Mouse (Mus musculus): ENCODE results near the gene Oprd1. TPM values are rescaled to one million over a fixed set of nuclear protein-coding genes. Genes with fewer than 3 reads are reported as not detected.
A peak's percentile ranks its signal among the peaks of the same experiment; 100 is the strongest.

Oprd1 gene
- polyA plus RNA-seq, 1 experiment from 2014 or later: 0.19 TPM

DNA sequence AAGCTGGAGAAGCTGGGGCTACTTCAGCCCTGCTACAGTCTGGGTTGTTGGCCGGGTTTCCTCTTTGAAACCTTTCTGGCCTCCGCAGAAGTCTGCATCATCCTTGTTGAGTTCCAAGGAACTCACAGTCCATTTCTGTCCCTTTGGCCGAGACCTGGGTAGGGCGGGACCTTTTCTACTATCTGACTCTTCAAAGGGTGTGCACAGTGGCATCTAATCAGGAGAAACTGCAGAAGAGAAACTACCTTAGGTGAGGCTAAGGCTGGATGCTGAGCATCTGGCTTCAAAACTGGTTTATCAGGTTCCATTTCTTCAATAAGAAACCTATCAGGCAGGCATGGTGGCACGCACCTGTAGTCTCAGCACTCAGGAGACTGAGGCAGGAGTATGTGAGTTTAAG lies 79.7 kb downstream of the Oprd1 start:
- no peak overlapping the region for H3K4me2 ChIP-seq (ENCODE audit: low read depth, low read length)
- no peaks in the 10 kb centered on the region for H3K9me3 ChIP-seq (ENCODE audit: control insufficient read depth, low read length)
- DNase-seq (ENCODE audit: low spot score) (peak; percentile 51), ATAC-seq (ENCODE audit: low read depth) (no peak)
- H3K27ac ChIP-seq (replicated peaks; ENCODE audit: low read depth, low read length): no peak overlapping the region
- no peaks in the 10 kb centered on the region for H3K36me3 ChIP-seq (ENCODE audit: control insufficient read depth, insufficient read depth, low read length)
- 82% methylated on average over 5 of the region's 5 CpGs for WGBS
- no peak overlapping the region for H3K9ac ChIP-seq (ENCODE audit: low read depth, low read length)
- H3K27me3 ChIP-seq (replicated peaks; ENCODE audit: control insufficient read depth, insufficient read depth, low read length): no peaks in the 10 kb centered on the region
- peaks cover 13% of the 10 kb centered on the region for H3K4me1 ChIP-seq (ENCODE audit: control insufficient read depth, insufficient read depth, low read length)
- no peak overlapping the region for H3K4me3 ChIP-seq (ENCODE audit: low read depth, low read length)

DNA sequence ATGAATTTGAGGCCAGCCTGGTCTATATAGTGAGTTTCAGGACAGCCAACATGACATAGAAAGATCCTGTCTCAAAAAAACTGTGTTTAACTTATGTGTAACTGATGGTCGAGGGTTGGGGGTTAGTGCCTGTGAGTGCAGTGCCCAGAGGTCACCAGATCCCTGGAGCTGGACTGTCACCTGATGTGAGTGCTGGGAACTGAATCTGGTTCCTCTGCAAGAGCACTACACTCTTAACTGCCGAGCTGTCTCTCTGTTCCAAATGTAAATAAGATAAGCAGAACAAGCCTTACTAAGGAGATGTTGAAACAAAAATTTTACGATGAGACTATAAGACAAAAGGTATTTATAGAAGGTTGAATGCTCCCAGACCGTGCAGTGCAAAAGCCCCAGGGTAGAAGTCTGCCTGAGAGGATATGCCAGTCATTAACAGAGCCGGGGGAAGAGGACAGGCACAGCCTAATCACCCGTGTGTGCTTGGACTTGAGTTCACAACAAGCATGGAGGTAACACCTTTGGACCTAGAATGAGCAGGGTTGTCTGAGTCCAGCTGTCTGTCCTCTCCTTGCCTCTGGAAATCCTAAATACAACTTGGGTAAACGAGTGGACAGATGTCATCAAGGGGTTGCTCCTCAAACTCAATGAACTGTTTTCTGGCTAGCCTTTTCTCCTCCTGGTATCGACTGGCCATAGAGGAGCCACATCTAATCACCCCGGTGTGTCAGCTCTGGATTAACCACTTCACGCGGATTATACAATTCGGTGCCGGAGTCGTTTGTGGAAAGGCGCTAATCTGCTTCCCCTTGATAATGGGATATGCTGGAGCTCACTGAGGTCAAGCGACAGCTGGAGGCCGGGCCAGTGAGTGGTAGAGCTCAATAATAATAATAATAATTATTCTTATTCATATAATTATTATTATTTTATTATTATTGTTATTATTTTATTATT lies 81.1 kb downstream of the Oprd1 start:
- Histone ChIP-seq H3K9me3 (ENCODE audit: control insufficient read depth, low read length) (no peaks in the 10 kb centered on the region), H3K9ac (ENCODE audit: low read depth, low read length) (no peak overlapping the region), H3K27ac (replicated peaks; ENCODE audit: low read depth, low read length) (0 out of 2 replicates have a peak overlapping the region, but pooled peaks have one; percentile 2), H3K4me3 (ENCODE audit: low read depth, low read length) (no peak overlapping the region), H3K27me3 (replicated peaks; ENCODE audit: control insufficient read depth, insufficient read depth, low read length) (no peaks in the 10 kb centered on the region), H3K36me3 (ENCODE audit: control insufficient read depth, insufficient read depth, low read length) (no peaks in the 10 kb centered on the region), H3K4me2 (ENCODE audit: low read depth, low read length) (no peak overlapping the region), H3K4me1 (ENCODE audit: control insufficient read depth, insufficient read depth, low read length) (peaks cover 13% of the 10 kb centered on the region)
- ATAC-seq (ENCODE audit: low read depth) (no peak), DNase-seq (ENCODE audit: low spot score) (no peak)
- 69% methylated on average over 17 of the region's 17 CpGs for WGBS

DNA sequence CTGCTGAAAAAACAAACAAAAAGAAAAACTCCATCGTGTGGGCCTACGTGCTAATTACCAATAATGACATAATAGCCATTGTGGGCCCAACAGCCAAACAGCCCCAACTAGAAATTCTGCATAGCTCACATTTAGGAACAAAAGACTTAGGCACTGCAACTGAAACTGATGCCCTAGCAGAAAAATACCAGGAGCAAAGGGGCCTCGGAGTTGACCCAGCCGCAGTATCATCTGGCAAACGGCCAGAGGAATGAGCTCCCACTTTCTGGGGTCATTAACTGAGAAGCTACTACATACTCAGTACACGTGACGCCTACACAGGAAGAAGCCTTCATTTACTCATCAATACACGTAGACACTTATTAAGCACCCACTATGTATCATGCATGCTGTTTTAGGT lies 82.0 kb downstream of the Oprd1 start:
- Histone ChIP-seq H3K9me3 (ENCODE audit: control insufficient read depth, low read length) (no peaks in the 10 kb centered on the region), H3K4me2 (ENCODE audit: low read depth, low read length) (no peak overlapping the region), H3K36me3 (ENCODE audit: control insufficient read depth, insufficient read depth, low read length) (no peaks in the 10 kb centered on the region), H3K27me3 (replicated peaks; ENCODE audit: control insufficient read depth, insufficient read depth, low read length) (no peaks in the 10 kb centered on the region), H3K4me1 (ENCODE audit: control insufficient read depth, insufficient read depth, low read length) (peaks cover 13% of the 10 kb centered on the region), H3K4me3 (ENCODE audit: low read depth, low read length) (no peak overlapping the region), H3K27ac (replicated peaks; ENCODE audit: low read depth, low read length) (0 out of 2 replicates have a peak overlapping the region, but pooled peaks have one; percentile 2), H3K9ac (ENCODE audit: low read depth, low read length) (no peak overlapping the region)
- WGBS: 50% methylated on average over 8 of the region's 8 CpGs
- ATAC-seq (ENCODE audit: low read depth) (peak; percentile 23; the same call in 1 of the 2 replicates), DNase-seq (ENCODE audit: low spot score) (peak; percentile 58)

Other genes starting within 250 kb of the Oprd1 start
- 6.6 and 6.9 TPM in 2 replicates for gene Tmem200b, start 222.7 kb downstream of the Oprd1 start, polyA plus RNA-seq (2014; fragmentation: Nextera tagmentation; extraction: Ambion mirVana)
- gene Gm10300, start 69.8 kb downstream of the Oprd1 start, polyA plus RNA-seq (2014; fragmentation: Nextera tagmentation; extraction: Ambion mirVana): 0.07 and 0.14 TPM in 2 replicates
- 64.9 and 65.1 TPM in 2 replicates for gene Epb41, start 69.2 kb downstream of the Oprd1 start, polyA plus RNA-seq (2014; fragmentation: Nextera tagmentation; extraction: Ambion mirVana)
- gene Ythdf2, start 67.8 kb upstream of the Oprd1 start, polyA plus RNA-seq (2014; fragmentation: Nextera tagmentation; extraction: Ambion mirVana): 98.5 and 102 TPM in 2 replicates
- gene Gmeb1, start 117.1 kb upstream of the Oprd1 start, polyA plus RNA-seq (2014; fragmentation: Nextera tagmentation; extraction: Ambion mirVana): 24.7 and 28.7 TPM in 2 replicates
- gene Taf12, start 129.9 kb upstream of the Oprd1 start, polyA plus RNA-seq (2014; fragmentation: Nextera tagmentation; extraction: Ambion mirVana): 43.4 and 48.8 TPM in 2 replicates
- 1.8 and 2.3 TPM in 2 replicates for gene Rab42, start 158.9 kb upstream of the Oprd1 start, polyA plus RNA-seq (2014; fragmentation: Nextera tagmentation; extraction: Ambion mirVana)
- gene Trnau1ap, start 185.1 kb upstream of the Oprd1 start, polyA plus RNA-seq (2014; fragmentation: Nextera tagmentation; extraction: Ambion mirVana): 62.3 and 69.9 TPM in 2 replicates
- 40.4 and 46.6 TPM in 2 replicates for gene Rcc1, start 209.1 kb upstream of the Oprd1 start, polyA plus RNA-seq (2014; fragmentation: Nextera tagmentation; extraction: Ambion mirVana)